Mouse (Mus musculus) kidney, adult 11 months (tissue): ENCODE data around the gene Kctd20.
A peak's percentile ranks its signal among the peaks of the same experiment; 100 is the strongest.

Source experiments
- DNase-seq: peaks from one replicate; pipeline ENCODE4 v3.0.0; 2022

The Kctd20 gene

DNA sequence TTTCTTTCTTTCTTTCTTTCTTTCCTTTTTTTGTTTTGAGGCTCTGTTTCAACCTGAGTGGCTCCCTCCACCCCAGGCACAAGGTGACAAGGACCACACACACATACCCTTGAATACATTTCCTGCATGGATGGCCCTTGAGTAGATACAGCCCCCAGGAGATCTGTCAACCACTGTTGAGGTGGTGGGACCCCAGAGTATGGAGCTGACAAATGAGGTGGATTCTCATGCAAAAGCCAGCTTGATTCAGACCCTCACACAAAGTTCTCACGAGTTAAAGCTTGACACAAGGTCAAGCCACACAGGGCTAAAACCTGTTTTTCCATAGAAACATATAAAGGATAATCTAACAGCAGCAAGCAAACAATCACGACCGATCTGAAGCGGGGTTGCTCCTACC, 19.5 kb upstream of the Kctd20 start:
- DNase-seq = no peak

DNA sequence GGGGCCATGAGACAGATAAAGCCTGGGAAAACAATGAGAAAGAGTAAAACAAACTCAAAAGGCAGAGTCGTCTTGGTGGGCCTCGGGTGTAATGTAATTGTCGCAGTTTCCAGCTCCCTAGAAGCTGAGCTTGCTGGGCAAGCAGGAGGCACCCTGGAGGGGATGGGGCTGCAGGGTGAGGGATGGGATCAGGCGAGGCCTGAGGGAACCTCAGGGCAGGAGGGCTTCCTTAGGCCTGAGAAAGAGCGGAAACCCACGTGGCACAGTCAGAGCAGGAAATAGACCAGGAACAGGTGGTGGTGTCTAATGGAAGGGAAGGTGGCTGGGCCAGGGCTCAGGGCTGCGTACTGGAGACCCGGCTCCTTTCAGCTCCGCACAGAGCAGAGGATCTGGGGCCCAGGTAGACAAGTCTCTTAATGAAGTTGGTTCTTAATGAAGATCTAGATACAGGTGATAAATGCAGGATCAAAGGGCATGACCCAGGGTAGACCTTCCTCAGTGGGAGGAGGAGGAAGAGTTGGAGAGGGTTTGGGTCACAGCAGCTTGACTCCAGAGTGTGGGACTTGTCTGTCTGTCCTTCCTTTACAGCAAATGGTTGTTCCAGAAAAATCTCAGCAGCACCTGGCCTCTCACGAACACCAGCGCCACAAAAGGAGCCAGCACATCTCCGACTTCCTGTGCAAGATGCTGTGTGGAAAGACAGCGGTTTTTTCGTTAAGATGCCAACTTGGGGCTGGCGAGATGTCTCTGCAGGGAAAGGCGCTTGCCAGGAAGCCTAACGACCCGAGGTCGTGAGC, 17.4 kb upstream of the Kctd20 start:
- no peak for DNase-seq

DNA sequence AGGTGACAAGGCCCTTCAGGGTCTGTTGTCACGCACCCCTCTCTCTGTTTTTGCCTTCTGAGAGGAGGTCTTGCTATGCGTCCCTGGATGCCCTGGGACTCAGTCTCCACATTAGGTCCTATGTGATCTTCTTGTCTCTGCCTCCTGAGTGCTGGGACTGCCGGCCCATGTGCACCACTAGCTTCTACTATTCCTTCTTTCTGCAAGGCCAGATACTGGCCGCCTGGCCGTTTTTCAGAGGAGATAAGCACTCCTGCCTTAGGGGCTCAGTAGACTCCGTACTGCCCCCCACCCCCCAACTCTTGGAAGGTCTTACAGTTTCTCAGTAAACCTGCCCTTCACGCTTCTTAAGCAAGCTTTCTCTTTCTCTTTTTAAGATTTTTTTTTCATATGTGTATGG, 15.6 kb upstream of the Kctd20 start:
- DNase-seq = no peak

DNA sequence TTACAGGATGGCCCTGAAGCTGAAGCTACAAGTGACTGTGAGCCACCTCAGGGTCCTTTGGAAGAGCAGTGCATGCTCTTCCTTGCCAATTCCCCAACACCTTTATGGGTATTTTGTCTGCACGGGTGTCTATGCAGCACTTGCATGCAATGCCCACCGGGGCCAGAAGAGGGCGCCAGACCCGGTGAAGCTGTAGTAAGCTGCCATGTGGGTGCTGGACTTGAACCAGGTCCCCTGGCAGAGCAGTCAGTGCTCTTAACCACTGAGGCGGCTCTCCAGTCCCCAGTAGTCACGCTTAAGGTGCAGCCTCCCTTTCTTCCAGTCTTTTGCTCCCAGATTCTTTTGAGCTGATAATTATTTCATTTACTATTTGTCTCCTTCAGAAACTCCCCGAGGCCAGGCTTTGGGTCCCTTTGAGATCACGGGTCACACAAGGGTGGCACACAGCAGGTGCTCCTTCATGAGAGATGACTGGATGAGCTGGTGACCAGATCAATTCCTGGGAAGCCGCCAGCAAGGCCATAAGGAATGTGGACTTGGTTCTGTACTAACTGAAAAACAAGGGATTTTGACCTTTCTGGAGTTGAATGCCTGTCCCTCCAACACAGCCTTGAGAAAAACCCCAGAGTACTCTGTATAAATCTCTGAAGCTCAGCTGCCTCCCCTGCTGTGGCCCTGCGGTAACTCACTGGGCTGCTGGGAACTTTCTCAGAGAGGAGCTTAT, 15.0 kb upstream of the Kctd20 start:
- peak; percentile 84 for DNase-seq

DNA sequence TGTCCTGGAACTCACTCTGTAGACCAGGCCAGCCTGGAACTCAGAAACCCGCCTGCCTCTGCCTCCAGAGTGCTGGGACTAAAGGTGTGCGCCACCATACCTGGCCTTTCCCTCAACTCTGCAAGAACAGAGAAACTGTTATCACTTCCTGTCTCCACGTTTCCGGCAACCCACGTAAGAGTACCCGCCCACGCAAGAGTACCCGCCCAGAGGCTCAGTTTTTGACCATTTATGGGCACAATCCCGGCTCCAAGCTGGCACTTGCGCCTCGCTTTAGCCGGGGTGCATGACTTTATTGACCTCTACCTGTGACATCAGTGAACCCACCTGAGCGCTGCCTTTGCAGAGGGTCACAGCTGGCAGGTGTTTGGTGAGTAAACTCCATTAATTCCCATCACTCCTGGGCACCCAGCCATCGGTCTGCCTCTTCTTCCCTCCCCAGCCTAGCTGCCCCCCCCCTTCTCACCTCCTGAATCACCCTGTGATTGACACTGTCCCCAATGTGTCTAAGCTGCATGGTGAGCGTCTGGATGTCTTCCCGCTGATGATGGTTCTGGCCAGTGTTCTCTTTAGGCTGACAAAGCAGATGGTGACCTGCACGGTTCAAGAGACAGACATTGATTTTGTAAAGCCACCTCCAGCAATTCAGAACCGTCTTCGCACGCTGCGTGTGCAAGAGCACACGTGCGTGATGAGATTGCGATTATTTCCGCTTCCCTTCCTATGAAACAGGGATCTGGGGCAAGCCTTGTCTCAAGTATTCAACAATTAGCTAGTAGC, 10.8 kb upstream of the Kctd20 start:
- no peak for DNase-seq

DNA sequence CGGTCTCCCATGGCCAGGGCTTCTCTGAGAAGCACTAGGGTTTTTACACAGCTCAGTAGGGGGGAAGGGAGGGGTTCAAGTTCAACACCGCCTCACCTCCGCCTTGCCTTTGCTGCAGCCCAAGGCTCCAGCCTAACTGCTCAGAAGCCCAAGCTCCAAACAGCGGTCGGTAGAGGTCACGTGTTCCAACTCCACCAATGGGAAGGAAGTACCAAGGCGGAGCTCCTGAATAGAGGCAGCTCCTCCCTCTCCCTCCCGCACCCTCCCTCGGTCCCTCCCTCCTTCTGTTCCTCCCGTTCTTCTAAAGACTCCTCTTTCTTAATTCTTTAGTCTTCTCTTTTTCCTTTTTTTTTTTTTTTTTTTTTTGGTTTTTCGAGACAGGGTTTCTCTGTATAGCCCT, 9.6 kb upstream of the Kctd20 start:
- no peak for DNase-seq

DNA sequence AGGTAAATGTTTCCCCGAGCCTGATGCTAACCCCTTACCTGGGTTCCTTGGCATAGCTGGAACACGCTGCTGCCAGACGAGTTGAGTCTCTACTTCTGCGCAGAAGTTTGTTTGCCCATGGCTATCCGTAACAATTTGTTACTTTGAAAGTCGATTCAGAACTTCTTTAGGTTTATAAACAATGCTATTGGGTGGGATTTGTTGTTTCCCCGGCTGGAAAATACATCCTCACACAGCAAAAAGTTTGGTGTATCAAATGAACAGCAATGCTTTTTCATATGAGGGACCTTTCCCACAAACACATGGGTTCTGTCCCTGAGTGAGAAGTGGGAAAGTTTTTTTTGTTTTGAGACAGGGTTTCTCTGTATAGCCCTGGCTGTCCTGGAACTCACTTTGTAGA, 8.0 kb upstream of the Kctd20 start, which contains the start of gene Pxt1:
Pxt1 (minus strand) TSS at position 101 of the 400 bp plus-strand sequence.
- no peak for DNase-seq

DNA sequence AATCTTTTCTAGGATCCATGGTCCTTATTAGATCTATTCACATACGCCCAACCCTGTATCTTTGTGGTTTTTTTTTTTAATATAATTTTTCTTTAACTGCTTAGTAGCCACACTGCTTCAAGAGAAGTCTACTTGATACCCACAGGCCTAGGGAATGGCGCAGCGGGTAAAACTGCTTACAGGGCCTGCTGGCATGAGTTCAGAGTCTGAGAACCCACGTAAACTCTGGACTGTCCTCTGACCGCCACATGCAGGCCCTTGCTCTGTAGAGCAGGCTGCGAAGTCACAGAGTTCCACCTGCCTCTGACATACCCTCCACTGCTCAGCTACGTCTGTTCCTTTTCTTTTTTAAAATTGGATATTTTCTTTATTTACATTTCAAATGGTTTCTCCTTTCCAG, 7.3 kb upstream of the Kctd20 start:
- DNase-seq = peak; percentile 64

DNA sequence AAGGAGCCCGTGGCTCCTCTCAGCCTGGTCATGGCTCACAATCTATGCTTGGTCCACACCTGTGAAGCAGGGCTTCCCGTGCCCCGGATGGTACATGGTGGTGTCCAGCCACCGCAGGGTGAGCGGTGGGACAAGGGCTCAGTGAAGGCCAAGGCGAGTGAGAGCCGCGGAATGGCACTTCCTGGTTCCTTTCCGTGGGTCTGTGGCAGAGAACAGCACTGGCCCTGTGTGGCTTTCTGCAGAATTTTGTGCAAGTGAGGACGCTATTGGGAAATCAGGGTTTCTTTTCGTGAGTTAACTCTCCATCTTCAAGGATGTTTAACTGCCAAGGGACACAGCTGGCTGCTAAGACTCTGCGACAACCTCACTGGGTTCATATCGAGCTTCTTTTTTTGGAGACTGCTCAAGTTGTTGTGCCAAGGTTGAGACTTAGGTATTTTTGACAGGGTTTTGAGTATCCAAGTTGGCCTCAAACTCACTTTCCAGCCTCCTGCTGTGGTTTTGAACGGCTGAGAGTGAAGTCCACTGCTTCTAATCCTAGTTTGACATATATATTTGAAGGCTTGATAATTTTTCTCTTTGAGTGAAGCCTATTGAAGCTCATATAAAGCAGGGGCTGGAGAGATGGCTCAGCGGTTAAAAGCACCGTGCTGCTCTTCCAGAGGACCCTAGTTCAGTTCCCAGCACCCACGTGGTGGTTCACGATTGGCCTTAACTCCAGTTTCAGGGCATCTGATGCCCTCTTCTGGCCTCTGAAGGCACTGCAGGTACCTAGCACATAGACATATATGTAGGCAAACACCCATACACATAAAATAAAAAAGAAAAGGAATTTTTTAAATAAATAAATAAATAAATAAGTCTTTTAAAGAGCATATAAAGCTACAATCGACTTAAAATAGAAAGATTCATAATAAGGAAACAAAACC, 4.5 kb upstream of the Kctd20 start:
- no peak for DNase-seq

DNA sequence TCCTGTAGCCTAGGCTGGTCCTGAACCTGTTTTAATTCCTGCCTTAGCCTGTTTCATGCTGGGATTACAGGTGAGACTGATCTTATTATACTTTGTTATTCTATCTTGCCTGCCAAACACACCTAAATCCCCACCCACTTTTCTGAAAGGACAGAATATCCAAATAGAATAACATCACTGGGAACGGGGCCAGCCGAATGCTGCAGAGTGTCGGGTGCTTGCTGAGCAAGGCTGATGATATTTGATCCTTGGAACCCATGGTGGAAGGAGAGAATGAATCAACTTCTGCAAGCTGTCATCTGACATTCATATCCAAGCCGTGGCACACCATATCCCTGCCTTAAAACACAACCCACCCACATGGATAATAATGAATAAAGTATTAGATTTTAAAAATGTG, 3.1 kb upstream of the Kctd20 start:
- DNase-seq = no peak

DNA sequence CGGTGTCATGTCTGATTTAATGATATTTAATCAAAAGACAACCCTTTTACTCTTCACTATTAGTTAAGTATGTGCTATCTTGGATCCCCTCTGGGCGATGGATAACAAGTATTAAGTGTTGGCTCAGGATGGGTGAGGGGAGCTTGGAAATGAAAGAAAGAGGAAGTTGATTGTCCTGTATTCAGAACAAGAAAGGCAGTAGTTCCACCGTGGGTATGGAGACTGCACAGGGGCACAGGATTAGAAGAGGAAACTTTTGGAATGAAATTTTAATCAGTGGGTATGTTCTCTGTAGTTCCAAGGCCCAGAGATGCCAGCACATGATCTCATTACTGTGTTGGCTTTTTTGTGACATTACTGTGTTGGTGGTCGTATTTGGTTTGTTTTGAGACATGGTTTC, 999 bp upstream of the Kctd20 start:
- DNase-seq = no peak

DNA sequence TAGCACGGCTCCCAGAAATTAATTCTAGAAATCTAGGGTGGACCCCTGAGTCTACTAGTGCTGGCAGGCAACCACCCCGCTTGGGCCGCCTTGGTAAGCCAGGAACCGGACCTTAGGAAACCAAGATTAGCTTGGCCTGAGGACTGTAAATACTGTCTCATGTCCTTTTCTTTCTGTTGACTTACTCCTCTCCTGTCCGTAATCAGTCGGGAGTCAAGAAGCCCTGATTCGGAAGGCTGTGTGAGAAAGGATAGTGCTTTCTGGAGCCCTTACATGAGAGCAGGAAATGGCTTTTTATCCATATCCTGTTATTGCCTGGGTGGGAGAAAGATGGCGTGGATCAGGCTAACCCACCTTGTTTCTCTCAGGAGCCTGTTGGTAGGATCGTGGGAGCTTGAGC, 1.5 kb downstream of the Kctd20 start:
- no peak for DNase-seq

DNA sequence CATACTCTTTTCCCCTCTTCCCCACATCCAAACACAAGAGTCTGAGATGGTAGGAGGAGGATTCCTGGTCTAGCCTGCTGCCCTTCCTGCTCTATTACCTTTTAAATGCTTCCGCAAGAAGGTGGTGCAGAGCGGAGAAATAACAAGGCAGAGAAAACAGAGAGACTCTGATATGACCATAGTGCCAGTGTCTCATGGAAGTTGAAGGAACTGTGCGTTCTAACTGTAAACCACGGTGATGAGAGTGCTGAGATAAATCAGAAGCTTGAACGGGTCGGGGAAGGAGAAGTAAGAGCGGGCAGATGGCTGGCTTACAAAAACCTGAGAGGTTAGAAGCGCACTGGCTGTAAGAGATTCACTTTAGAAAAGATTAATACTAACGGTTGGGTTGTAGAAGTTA, 2.7 kb downstream of the Kctd20 start:
- no peak for DNase-seq

DNA sequence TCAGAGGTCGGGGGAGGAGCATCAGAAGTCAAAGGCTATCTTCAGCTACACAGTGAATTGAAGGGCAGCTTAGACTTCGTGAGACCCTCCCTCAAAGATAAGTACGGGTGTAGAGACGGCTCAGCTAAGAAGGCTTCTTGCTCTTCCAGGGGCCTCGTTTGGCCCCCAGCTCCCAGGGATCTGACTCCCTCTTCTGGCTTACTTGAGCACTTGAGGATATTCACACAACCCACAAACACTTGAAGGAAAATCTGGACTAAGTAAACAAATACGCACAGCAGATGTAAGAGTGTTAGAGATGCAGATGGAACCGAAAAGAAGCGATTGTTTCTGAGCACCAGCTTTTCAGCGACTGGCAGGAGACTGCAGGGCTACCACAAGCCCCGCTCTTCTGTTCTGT, 8.8 kb downstream of the Kctd20 start:
- DNase-seq = no peak

DNA sequence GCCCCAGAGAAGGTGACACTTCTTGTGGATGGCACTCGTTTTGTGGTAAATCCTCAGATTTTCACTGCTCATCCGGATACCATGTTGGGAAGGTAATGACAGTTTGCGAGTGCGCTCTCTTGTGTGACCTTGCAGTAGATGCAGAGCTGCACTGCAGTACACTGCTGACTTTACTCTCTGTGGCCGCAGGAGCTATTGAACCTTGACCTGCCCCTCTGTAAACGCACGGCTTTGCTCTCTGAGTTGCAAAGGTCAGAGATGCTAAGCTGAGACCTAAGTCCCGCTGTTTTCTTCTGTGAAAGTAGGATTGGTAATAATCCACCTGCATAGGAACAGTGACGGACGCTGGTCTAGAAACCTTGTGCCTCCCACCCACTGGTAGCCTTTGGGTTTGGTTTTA, 9.8 kb downstream of the Kctd20 start:
- peak; percentile 78 for DNase-seq

DNA sequence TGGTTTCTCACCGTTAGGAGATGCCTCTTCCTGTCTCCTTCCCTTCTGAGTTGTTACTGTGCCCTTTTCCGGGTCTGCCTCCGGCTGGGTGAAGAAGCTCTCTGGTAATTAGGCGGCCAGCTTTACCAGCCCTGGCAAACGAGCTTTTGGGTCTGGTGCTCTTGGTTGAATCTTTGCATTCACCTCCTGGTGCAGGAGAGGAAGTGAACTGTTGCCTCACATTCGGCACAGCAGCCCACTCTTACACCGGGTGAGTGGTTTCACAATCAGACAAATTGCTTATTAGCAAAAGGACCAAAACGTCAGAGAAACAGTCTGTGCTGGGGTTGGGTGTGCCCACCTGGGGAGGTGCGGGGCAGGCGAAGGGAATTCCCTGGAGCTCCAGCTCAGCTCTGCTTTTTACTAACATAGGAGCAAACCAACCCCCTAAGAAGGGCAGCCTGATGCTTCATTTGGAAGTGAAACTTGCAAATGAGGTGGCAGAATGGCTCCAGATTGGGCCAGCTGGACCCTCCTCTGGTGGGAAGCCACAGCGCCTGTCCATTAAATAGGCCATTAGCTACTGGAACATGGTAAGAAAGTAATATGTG, 15.4 kb downstream of the Kctd20 start:
- no peak for DNase-seq

DNA sequence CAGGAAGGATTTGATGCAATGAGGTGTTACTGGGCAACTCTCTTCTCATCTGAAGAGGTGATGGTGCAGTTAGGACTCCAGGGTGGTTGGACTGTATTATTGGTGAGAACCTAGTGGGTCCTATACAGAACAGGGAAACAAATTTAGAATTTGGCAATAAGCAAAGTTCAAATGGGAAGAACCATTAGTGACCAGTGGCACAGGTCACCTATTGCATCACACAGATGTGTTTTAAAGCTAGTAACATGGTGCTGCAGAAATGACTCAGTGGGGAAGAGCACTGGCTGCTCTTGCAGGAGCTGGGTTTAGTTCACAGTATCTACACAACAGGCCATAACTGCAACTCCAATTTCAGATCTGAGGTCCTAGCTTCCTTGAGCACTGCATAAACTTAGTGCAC, 18.4 kb downstream of the Kctd20 start:
- no peak for DNase-seq

DNA sequence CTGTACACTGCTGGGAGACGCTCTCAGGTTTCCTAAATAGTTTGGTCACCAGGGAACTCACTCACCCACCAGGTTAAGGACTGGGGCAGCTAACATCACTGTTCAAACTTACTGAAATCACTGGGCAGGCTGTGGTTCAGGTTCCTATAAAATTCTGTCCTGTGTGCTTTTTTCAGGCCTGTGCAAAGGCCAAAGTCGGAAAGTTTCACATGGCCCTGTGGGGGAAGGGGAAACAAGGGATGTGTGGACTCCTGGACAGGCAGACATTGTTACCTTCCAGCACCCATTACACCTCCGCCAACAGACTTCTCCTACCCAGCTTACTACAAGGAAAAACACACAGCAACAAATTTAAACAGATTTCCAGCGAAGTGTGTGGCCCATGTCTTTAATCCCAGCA, 27.3 kb downstream of the Kctd20 start:
- peak; percentile 72 for DNase-seq

DNA sequence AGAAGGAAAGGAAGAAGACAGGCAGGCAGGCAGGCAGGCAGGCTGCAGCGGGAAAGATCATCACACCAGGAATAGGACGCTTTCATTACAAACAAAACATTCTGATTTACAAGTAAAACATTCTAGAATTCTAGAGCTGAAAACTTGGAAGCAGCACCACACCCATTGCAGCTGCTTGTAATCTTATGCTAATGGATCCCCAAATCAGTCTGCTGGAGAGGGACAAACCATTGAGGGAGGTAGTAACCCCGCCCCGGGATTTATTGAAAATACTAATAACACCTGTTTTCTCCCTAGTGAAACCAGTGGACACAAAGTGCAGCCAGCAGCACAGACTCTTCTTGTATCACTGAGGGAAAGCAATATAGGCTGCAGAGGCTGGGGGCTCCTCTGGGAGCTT, 29.3 kb downstream of the Kctd20 start:
- DNase-seq = no peak

DNA sequence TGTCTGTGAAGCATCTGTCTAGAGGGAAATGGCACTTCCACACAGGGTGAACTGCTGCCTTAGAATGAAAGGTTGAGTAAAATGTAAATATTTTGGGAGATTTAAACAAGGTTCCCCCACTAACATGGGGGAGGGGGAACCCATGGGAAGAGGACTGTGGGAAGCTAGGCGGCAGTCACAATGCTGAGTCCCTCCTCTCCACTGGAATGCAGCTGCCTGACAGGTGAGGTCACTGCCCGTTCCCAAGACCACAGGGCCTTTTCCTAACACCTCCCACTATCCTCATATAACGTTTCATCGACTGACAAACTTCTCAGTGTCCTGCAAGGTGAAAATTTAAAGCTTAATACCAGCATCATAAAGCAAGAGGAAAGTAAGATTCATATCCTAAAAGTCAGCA, 30.8 kb downstream of the Kctd20 start:
- DNase-seq = no peak

DNA sequence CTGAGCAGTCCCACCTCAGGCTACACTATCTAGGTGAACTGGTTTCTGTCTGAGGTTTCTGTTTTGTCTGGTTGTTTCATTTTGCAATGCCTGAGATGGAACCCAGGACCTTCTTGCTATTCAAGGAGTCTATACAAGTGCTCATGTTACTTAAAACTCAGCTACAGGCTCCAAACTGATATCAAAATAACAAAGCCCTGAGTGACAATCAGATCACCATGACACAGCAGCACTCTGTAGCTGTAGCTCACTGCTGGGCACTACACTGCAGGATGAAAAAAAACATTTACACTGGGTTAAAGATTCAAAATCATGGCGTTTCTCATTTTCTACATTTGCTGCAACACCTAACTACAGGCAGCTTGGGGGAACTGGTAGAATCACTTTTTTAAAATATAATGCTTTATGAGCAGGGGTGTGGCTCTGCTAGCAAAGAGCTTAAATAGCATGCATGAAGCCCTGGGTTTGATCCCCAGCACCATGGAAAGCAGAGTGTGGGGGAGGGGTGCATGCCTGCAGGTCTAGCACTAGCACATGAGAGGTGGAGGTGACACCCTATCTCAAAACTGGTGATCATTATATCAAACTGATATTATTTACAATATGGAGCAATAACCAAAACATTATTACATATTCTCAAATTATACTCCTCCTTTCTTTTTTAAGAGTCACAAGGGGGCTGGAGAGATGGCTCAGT, 33.1 kb downstream of the Kctd20 start:
- no peak for DNase-seq

DNA sequence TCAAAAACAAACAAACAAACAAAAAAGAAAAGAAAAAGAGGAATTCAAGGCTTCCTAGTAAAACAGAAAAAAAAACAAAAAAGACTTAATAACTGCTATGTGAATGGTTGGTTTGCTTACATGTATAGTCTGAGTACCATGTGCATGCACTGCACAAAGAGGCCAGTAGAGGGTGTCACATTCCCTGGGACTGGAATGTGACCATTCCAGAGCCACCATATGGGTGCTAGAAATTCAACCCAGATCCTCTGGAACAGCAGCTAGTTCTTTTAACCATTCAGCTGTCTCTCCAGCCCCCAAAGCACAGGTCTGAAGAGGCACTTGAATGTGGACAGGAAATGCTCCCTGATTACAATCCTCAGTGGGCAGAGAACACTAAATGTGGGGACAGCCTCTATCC, 35.1 kb downstream of the Kctd20 start:
- DNase-seq = no peak
